Mouse (Mus musculus): ENCODE measurements around the gene Gng13. TPM values are rescaled to one million over a fixed set of nuclear protein-coding genes. Genes with fewer than 3 reads are reported as not detected.

Gene Gng13
- total and polyA plus RNA-seq, 3 experiments, result 1.3 to 2.9 TPM; not detected in 1

DNA sequence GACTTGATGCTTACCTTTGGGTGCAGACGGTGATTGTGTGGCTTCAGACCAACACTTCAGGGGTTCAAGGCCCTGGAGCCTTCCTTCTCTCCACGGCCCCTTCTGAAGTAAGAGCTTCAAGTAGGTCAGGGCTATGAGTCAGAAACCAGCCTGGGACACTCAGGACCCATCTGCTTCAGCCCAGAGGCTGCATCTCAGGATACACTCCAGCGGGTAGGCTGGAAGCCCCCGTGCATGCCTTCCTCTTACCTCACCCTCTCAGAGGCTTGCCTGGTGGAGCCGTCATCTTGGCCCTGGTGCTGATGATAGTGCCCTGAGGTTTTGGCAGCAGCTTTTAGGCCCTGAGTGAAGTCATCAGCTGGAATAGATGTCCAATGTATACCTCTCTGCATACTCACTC, 18.3 kb downstream of the Gng13 start:
- Histone ChIP-seq H3K36me3 (replicated peaks in 1 of 2; ENCODE audit: control insufficient read depth in 1 of 2, insufficient read depth in 1 of 2, low read length in 1 of 2) (peaks cover 7 to 23% of the 10 kb centered on the region in 2 experiments), H3K27me3 (replicated peaks) (peaks cover 50% of the 10 kb centered on the region), H3K4me2 (ENCODE audit: insufficient read depth, low read depth, poor library complexity, severe bottlenecking) (no peak overlapping the region), H3K27ac (ENCODE audit: insufficient read depth, low read depth) (no peak overlapping the region), H3K9me3 (replicated peaks; ENCODE audit: low read length) (no peaks in the 10 kb centered on the region), H3K4me3 (replicated peaks in 1 of 3; ENCODE audit: low read depth in 2 of 3, low read length in 2 of 3, poor library complexity in 1 of 3) (no peak overlapping the region), H3K79me2 (replicated peaks; ENCODE audit: control insufficient read depth, extremely low read depth, insufficient read depth, poor library complexity, severe bottlenecking) (no peaks in the 10 kb centered on the region), H3K4me1 (ENCODE audit: control insufficient read depth in 1 of 2, insufficient read depth in 2 of 2) (no peaks in the 10 kb centered on the region), H3K9ac (ENCODE audit: insufficient read depth, low read depth) (no peak overlapping the region)
- DNase-seq (ENCODE audit: extremely low read depth), result no peak
- dilution Hi-C loops (cut with MboI; ENCODE audit: extremely low pct_ligation_motif_present, extremely low pct_unique_long_range_greater_than_20kb, low sequenced_read_pairs) (no loop called here), in situ Hi-C loops (cut with MboI; ENCODE audit: low pct_ligation_motif_present, low pct_unique_long_range_greater_than_20kb, low sequenced_read_pairs) (loop anchor here (10.0 kb wide), 1 partner anchor 60 kb away; the partner anchor contains the start of genes AC134908.4, Fam173a and Metrn)
- no peak for TF ChIP-seq KAT2A (IDR thresholded peaks at IDR 0.05; ENCODE audit: insufficient replicate concordance, low read length)
- no peak for TF ChIP-seq PAX5 (IDR thresholded peaks at IDR 0.05; ENCODE audit: low read length)
- TF ChIP-seq MEF2A (IDR thresholded peaks at IDR 0.05; ENCODE audit: borderline replicate concordance, low read depth, low read length), result no peak
- TF ChIP-seq CTCF (conservative IDR thresholded peaks at IDR 0.05 in 1 of 2, IDR thresholded peaks at IDR 0.05 in 1 of 2; ENCODE audit: low read depth in 2 of 2, low read length in 2 of 2), result no peak
- no peak for TF ChIP-seq CHD1 (IDR thresholded peaks at IDR 0.05; ENCODE audit: low read depth, low read length)
- no peak for TF ChIP-seq NELFE (IDR thresholded peaks at IDR 0.05; ENCODE audit: low read depth, low read length)
- TF ChIP-seq BHLHE40 (IDR thresholded peaks at IDR 0.05; ENCODE audit: low read depth, low read length), result no peak
- TF ChIP-seq HCFC1 (IDR thresholded peaks at IDR 0.05; ENCODE audit: low read depth, low read length), result no peak
- TF ChIP-seq MAFK (IDR thresholded peaks at IDR 0.05; ENCODE audit: insufficient replicate concordance, low read length), result no peak
- TF ChIP-seq JUN (IDR thresholded peaks at IDR 0.05; ENCODE audit: insufficient read depth, low read depth, low read length), result no peak
- TF ChIP-seq RAD21 (IDR thresholded peaks at IDR 0.05; ENCODE audit: low read depth, low read length), result no peak
- no peak for TF ChIP-seq POLR2AphosphoS2 (IDR thresholded peaks at IDR 0.05; ENCODE audit: low read depth, low read length)
- TF ChIP-seq CHD2 (IDR thresholded peaks at IDR 0.05; ENCODE audit: low read length), result no peak
- no peak for TF ChIP-seq TBP (conservative IDR thresholded peaks at IDR 0.05; ENCODE audit: low read depth, low read length)
- no peak for TF ChIP-seq USF1 (IDR thresholded peaks at IDR 0.05; ENCODE audit: low read depth, low read length)

DNA sequence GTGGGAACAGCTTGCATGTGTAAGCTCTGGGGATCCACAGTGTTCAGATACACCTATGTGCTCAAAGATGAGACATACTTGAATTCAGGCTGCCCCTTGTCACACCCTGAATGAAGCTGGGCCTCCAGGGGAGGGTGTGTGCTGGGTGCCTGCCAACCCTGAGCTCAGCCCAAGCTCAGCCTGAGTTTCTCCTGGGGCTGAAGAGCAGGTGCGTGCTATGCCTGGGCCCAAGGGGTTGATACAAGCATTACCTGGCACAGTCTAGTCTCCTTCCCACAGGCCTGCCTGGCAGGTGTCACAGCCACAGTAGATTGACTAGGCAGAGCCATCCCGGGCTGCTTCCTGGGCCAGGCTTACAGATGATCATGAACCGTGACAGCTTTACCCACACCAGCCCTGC, 18.8 kb downstream of the Gng13 start, which contains the start of gene Mslnl:
TSS of gene Mslnl (plus strand) at position 298 of the 400 bp plus-strand sequence.
- in situ Hi-C loops (cut with MboI; ENCODE audit: low pct_ligation_motif_present, low pct_unique_long_range_greater_than_20kb, low sequenced_read_pairs), result loop anchor here (10.0 kb wide), 1 partner anchor 59 kb away; the partner anchor contains the start of genes AC134908.4, Fam173a and Metrn
- Histone ChIP-seq H3K9ac (ENCODE audit: insufficient read depth, low read depth) (no peak within 1 kb of the TSS), H3K4me2 (ENCODE audit: insufficient read depth, low read depth, poor library complexity, severe bottlenecking) (no peak within 1 kb of the TSS), H3K9me3 (replicated peaks; ENCODE audit: low read length) (no peaks in the 10 kb centered on the region), H3K4me3 (replicated peaks in 1 of 3; ENCODE audit: low read depth in 2 of 3, low read length in 2 of 3, poor library complexity in 1 of 3) (no peak within 1 kb of the TSS), H3K27ac (ENCODE audit: insufficient read depth, low read depth) (no peak within 1 kb of the TSS), H3K4me1 (ENCODE audit: control insufficient read depth in 1 of 2, insufficient read depth in 2 of 2) (no peaks in the 10 kb centered on the region), H3K79me2 (replicated peaks; ENCODE audit: control insufficient read depth, extremely low read depth, insufficient read depth, poor library complexity, severe bottlenecking) (no peaks in the 10 kb centered on the region), H3K27me3 (replicated peaks) (peaks cover 55% of the 10 kb centered on the region), H3K36me3 (replicated peaks in 1 of 2; ENCODE audit: control insufficient read depth in 1 of 2, insufficient read depth in 1 of 2, low read length in 1 of 2) (peaks cover 3 to 18% of the 10 kb centered on the region in 2 experiments)
- dilution Hi-C loops (cut with MboI; ENCODE audit: extremely low pct_ligation_motif_present, extremely low pct_unique_long_range_greater_than_20kb, low sequenced_read_pairs), result no loop called here
- TF ChIP-seq ETS1 (conservative IDR thresholded peaks at IDR 0.05; ENCODE audit: low read depth, low read length) (no peak), MAZ (IDR thresholded peaks at IDR 0.05; ENCODE audit: low read depth, low read length) (no peak), USF1 (IDR thresholded peaks at IDR 0.05; ENCODE audit: low read depth, low read length) (no peak), RAD21 (IDR thresholded peaks at IDR 0.05; ENCODE audit: low read depth, low read length) (no peak), ZNF384 (IDR thresholded peaks at IDR 0.05; ENCODE audit: low read depth, low read length) (no peak), EP300 (IDR thresholded peaks at IDR 0.05; ENCODE audit: low read length) (no peak), KAT2A (IDR thresholded peaks at IDR 0.05; ENCODE audit: insufficient replicate concordance, low read length) (no peak), ZC3H11A (IDR thresholded peaks at IDR 0.05; ENCODE audit: low read depth, low read length) (no peak)
- no peak for DNase-seq (ENCODE audit: extremely low read depth)

Measured in CH12.LX (cell line).